Mouse (Mus musculus) embryo, embryonic 10.5 days (tissue): ENCODE measurements around the gene Paqr8.

ENCODE experiments used
- DNase-seq: peaks from one replicate; pipeline ENCODE4 v3.0.0-alpha.2; 2015; ENCODE audit warnings: low spot score

Paqr8 gene

DNA sequence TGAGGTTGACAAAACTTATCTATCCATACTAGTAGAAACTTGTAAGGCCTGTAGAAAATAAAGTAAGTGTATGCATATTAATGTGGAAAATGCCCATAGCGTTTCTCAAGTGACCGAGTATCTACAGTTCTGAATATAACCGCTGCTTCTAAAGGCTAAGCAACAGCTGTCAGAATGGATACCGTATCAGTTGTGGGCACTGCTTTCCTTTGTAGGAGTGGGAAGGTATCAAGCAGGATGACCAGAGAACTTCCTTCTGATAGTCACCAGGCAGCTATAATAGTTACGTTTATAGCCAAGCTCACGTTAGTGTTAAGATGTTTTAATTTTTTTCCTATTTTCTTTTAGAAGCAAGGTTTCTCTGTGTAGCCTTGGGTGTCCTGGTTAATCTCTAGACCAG is 83.0 kb downstream of the Paqr8 start:
- no peak for DNase-seq

- DNase-seq, result no peak
Observed at GRCm38 (mm10) chr1:20974341-20975135, 84.1 kb downstream of the Paqr8 start.

DNA sequence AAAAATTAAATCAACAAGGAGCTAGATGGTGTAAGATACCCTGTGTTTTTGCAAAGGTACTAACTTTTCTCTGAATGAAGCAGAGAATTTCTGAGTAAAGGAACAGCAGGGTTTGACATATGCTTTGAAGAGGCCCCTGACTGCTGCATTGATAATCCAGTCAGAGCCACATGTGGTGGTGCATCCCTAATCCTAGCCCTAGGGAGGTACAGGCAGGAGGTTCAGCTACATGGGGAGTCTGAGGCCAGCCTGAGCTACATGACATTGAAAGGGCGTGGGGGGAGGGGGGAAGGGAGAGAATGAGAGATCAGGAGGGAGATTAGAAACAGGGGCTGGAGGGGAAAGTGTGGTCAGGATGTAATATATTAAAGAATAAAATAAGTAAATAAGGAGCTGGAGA is 90.1 kb downstream of the Paqr8 start:
- no peak for DNase-seq

DNA sequence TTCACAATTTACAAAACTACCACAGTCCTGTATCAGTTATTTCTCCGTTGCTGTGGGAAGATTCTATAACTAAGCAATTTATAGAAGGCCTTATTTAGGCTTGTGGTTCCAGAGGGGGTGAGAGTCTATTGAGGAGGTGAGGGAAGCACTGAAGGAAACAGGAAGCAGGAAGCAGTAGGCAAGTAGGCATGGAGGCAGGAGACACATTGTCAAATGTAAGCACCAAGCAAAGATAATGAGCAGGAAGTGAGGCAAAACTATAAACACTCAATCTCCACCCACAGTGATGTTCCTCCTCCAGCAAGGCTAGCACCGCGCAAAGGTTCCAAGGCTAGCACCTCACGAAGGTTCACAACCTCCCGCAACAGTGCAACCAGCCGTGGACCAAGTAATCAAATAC is 91.4 kb downstream of the Paqr8 start:
- DNase-seq, result no peak

DNA sequence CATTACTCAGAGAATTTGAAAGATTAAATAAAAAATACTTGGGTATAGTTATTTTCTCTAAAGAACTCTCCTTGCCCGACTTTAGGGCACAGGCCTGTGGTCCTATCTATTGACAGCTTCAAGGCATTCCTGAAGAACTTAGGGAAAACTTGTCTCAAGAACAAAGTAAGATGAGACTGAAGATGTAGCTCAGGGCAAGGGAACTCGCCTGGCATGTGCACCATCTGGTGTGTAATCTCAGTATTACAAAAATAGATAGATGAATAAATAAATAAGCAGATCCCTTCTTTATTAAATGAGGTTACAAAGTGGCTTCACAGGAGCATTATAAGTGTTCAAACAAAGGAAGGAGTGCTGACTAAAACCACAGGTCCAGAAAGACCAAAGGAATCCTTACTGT is 93.7 kb downstream of the Paqr8 start:
- DNase-seq, result no peak

GRCm38 (mm10) chr1:20984582-20984981 is 94.2 kb downstream of the Paqr8 start:
- no peak for DNase-seq

DNA sequence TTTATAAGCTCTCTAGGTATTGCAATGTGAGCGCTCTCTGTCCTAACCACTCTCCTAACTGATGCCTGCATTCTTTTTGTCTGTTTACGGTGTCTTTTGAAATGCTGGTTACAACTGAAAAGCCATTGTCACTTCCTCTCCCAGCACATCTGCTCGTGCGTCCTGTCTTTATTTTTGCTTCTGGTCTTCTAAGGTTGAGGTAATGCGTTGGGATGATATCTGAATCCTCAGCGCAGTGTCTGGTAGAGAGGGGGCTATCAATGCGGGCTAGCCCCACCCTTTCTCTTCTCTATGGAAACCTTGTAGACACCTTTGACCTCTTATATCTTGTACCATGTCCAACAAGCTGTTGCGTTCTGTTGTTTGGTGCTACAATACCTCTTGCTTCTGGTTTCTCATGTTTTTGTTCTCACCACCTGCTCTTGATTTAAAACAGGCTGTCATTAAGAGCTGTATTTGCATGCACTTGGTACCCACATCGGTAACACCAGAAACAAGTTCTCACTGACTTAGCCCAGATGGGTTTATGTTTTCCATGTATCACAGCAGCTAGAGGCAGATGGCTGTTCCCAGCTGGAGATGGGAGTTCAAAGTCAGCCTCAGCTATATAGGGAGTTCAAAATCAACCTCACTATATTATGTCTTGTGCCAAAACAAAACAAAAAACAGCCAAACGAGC is 96.1 kb downstream of the Paqr8 start:
- peak; percentile 12 for DNase-seq
